Mouse (Mus musculus): ENCODE measurements around the gene Gm49630.
"Not testable (repeated sequence)": the region's sequence is repeated elsewhere in the genome, so short reads cannot be mapped to it uniquely, and the experiment has no call there.

Gene Gm49630

GRCm38 (mm10) chr17:7371879-7372278, at the start of gene Gm49630:
Gene Gm49630, minus strand, starts transcription at chr17:7371979.
- not testable (repeated sequence) for DNase-seq (ENCODE audit: low spot score)

GRCm38 (mm10) chr17:7420191-7420973, 48.6 kb upstream of the Gm49630 start:
- DNase-seq (ENCODE audit: low spot score) = peak; percentile 9

GRCm38 (mm10) chr17:7414601-7415310, 43.0 kb upstream of the Gm49630 start:
- not testable (repeated sequence) for DNase-seq (ENCODE audit: low spot score)

- not testable (repeated sequence) for DNase-seq (ENCODE audit: low spot score)
Measured at GRCm38 (mm10) chr17:7413336-7413735, 41.6 kb upstream of the Gm49630 start.

- not testable (repeated sequence) for DNase-seq (ENCODE audit: low spot score)
Measured at GRCm38 (mm10) chr17:7399770-7400169, 28.0 kb upstream of the Gm49630 start.

- DNase-seq (ENCODE audit: low spot score) = not testable (repeated sequence)
Measured at GRCm38 (mm10) chr17:7398198-7398847, 26.5 kb upstream of the Gm49630 start.

- DNase-seq (ENCODE audit: low spot score) = not testable (repeated sequence)
Measured at GRCm38 (mm10) chr17:7397079-7397478, 25.3 kb upstream of the Gm49630 start.

GRCm38 (mm10) chr17:7396288-7396687, 24.5 kb upstream of the Gm49630 start:
- not testable (repeated sequence) for DNase-seq (ENCODE audit: low spot score)

- not testable (repeated sequence) for DNase-seq (ENCODE audit: low spot score)
Measured at GRCm38 (mm10) chr17:7395671-7396070, 23.9 kb upstream of the Gm49630 start.

GRCm38 (mm10) chr17:7395116-7395515, 23.3 kb upstream of the Gm49630 start:
- DNase-seq (ENCODE audit: low spot score) = not testable (repeated sequence)

GRCm38 (mm10) chr17:7389898-7390297, 18.1 kb upstream of the Gm49630 start:
- not testable (repeated sequence) for DNase-seq (ENCODE audit: low spot score)

GRCm38 (mm10) chr17:7388958-7389356, 17.2 kb upstream of the Gm49630 start:
- DNase-seq (ENCODE audit: low spot score) = not testable (repeated sequence)

- not testable (repeated sequence) for DNase-seq (ENCODE audit: low spot score)
Measured at GRCm38 (mm10) chr17:7388341-7388957, 16.7 kb upstream of the Gm49630 start.

GRCm38 (mm10) chr17:7386016-7386415, 14.2 kb upstream of the Gm49630 start:
- DNase-seq (ENCODE audit: low spot score) = not testable (repeated sequence)

GRCm38 (mm10) chr17:7385364-7385763, 13.6 kb upstream of the Gm49630 start, which contains the start of gene Unc93a2:
Gene Unc93a2, minus strand, starts transcription at chr17:7385464.
- DNase-seq (ENCODE audit: low spot score) = not testable (repeated sequence)

GRCm38 (mm10) chr17:7383167-7384143, 11.7 kb upstream of the Gm49630 start:
- DNase-seq (ENCODE audit: low spot score) = not testable (repeated sequence)

- not testable (repeated sequence) for DNase-seq (ENCODE audit: low spot score)
Measured at GRCm38 (mm10) chr17:7382711-7383110, 10.9 kb upstream of the Gm49630 start.

GRCm38 (mm10) chr17:7377907-7378306, 6.1 kb upstream of the Gm49630 start:
- DNase-seq (ENCODE audit: low spot score) = not testable (repeated sequence)

GRCm38 (mm10) chr17:7376951-7377700, 5.3 kb upstream of the Gm49630 start:
- DNase-seq (ENCODE audit: low spot score) = not testable (repeated sequence)

GRCm38 (mm10) chr17:7369401-7369800, 2.4 kb downstream of the Gm49630 start:
- DNase-seq (ENCODE audit: low spot score) = not testable (repeated sequence)
